Mouse (Mus musculus) CH12F3 (cell line): ENCODE data around the gene Musk.
"Not testable (repeated sequence)": the region's sequence is repeated elsewhere in the genome, so short reads cannot be mapped to it uniquely, and the experiment has no call there.

Experiments
- in situ Hi-C: fragments of 300-500 bp; cut with MboI; formaldehyde crosslinking; loops from 2 replicates; pipeline ENCODE4 v1.14.3; 2020; ENCODE audit warnings: low sequenced_read_pairs

Gene Musk

DNA sequence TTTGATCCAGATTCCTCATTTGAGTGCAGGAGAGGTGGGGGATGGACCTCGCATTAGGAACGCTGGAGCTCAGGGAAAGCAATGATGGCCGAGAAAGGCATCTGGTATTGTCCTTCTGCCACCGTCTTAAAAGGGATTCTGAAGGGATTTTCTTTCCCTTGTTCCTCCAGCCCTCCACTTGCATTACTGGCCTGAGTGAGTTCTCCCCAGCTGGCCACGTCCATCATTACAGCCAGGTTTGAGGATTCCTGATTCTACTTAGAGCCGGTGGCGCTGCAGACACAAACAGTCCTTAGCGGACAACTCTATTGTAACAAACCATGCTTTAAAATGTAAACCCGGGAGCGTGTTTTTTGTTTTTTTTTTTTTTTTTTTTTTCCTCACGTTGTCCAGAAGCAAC lies at the start of gene Musk:
Gene Musk (plus strand): TSS at position 274 of the 400 bp plus-strand sequence.
- in situ Hi-C loops: no loop called here

DNA sequence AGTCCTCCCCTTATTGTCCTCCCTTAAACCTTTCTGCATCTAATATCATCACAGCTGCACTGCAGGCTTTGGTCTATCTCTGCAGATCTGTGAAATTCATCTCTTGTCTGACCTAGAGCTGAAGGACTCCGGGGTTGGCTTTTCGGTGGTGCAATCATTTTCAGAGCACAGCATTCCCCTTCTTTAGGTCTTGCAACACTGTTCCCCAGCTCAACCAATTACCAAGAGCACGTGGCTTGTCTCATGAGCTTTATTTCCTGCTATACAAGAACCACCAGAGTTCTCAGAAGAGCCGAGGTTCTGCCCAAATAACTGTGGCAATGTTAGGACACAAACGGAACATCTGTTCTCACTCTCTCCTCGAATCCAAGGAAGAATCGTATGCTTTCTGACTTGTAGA lies 45.3 kb upstream of the Musk start:
- in situ Hi-C loops: no loop called here

DNA sequence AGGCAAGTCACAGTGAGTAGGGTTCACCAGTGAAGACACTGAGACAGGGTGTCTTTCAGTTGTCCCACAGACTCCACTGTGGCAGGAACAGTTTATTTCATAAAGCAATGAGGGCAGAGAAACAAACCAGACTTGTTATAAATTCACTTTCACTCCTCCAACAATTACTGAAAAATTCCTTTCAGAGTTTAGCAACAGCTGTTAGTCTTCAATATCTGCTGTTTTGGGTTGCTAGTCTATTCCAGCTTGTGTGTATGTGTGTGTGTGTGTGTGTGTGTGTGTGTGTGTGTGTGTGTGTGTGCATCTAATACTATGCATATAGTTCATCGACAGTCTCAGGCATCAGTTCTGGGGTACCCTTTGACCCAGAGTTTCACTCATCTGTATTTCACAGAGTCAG lies 40.2 kb upstream of the Musk start:
- in situ Hi-C loops: no loop called here

DNA sequence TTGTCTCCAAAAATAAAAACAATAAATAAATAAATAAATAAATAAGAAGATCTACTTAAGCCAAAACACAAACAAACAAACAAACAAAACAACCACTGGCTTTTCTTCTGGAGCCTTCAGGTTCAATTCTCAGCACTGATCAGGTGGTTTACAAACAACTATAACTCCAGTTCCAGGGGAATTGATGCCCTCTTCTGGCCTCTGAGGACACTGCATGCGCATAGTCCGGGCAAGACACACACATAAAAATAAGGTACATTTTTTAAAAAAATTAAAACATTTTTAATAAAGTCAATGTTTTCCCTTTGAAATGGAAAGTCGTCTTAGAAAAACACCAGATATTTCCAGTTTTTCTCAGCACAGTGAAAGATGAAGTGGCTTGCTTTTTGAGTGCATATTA lies 33.4 kb upstream of the Musk start:
- in situ Hi-C loops: no loop called here

DNA sequence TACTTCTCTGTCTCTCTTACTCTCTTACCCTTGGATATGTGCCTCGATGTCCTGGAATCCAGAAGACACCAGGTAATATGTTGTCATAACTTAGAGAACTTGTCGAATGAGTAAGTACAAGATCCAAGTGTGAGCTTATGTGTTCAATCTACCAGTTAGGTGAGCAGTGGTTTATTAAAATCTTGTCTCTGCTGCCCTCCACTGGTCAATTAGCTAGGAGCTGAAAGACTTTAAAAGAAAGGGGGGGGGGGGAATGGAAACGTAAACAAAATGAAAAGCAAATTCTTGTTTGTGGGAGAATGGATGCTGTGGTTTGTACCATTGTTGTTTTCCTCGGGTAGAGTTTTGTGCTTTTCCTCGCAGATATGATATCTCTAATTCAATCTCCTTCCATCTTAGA lies 32.4 kb upstream of the Musk start:
- in situ Hi-C loops: no loop called here

DNA sequence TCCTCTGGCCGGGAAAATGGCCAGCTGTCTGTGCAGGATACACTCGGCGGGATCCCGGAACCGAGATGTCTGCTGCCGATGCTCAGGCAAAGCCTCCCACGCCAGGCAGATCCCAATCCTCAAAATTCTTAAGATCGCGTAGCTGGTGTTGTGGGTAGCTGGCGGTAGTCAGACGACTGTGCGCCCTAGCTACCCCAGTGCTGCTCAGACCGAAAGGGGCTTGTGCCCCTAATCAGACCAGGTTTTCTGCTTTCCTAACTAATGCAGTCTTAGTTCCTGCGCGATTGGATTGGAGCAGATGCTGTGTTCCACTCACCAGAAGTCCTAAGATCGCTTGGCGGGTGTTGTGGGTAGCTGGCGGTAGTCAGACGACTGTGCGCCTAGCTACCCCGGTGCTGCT lies 25.0 kb upstream of the Musk start:
- in situ Hi-C loops: not testable (repeated sequence)

DNA sequence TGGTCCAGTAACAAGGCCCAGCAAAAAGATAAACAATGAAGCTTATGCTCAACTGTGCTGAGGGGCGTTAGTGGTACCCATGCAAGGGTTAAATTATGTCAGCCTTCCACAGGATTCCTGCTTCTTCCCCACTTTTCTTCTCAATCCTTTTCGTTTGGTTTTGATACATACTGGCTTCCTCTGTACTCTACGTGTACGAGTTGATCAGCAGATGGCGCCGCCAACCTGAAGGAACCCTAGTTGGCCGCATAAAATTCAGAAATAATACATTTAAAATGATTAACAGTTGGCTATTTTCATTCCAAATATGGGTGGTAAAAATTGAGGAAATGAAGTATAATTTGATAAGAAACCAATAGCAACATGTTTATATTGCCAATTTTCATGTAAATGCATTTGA lies 19.5 kb upstream of the Musk start:
- in situ Hi-C loops: no loop called here

DNA sequence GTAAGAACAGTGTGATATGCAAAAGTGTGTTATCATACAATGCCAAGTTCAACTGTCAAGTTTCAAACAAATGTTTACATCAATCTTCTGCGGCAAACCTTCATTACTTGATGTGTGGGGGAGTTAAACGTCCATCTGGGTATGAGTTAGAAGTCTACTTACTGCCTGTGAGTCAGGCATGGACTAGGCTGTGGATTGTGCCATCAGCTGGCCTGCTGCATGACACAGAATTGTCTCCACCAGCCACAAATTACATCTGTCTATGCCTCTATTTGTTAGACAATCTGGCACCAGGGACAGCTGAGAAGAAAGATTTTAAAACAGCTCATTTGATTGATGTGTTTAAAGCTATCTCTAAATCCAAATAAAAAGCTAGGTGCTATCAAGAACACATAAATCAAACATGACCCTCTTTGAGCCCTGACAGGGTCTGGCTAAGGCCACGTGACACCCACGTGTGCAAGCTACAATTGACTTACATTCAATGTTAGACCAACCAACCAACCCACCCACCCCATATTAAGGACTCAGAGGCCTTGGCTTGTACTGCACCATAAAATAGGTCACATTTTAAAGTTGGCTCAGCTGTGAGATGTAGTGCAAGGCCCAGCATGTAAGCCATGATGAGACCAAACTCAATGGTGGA lies 16.7 kb upstream of the Musk start:
- in situ Hi-C loops: no loop called here

DNA sequence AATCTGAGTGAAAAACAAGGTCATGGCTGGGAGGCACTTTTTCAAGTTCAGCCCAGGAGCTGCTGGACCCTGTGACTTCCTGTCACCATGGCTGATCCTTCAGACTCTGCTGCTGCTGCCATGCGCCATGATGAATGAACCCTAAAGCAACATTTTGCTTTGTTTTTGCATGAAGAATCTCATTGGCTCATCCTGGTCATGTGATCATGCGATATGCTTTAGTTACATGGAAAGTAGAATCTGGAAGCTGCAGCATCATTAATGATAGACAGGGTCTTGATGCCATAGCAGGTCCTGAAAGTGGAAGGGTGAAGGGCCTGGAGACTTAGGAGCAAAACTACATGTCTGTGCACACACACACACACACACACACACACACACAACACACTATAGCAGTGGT lies 15.8 kb upstream of the Musk start:
- in situ Hi-C loops: no loop called here

DNA sequence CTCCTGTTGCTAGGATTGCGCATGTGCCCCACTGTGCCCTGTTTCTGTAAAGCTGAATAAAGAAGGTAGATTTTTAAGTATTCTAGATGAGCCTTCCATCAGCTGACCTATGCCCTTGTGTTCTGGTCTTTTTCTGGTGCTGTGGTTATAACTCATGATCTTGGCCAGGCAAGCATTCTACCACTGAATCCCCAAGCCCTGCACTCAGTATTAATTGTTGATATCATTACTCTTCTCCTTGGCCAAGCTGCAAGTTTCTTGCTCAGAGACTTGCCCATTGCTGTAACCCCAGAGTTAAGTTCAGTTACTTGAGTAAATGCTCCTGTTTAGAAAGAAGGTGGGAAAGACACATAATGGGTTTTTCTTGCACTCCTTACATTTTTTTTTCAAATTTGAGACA lies 14.8 kb upstream of the Musk start:
- in situ Hi-C loops: no loop called here

DNA sequence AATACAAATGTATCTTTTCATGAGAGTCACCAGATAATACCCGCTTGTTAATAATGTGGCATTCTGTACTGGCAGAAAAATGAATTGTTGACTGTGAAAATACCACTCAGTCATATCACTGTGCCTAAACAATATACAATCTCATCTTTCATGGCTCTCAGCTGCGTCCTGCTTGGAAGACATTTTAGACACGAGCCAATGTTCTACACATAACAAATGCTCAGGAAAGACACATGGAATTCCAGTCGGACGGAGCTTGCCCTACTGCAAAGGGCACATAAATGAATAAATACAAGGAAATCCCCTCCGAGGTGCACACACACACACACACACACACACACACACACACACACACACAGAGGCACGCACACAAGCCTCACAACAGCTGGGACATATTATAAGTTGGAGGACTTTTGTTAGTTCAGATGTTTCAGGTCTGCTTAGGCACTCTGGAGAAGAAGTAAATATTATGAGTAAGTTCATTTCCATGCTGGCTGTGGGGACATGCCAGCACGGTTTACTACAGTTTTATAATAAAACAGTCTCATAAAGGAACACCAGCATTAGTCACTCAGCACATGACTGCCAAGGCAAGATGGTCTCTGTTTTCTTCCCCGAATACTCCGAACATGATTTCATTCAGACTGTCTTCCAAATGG lies 14.1 kb upstream of the Musk start:
- in situ Hi-C loops: no loop called here

DNA sequence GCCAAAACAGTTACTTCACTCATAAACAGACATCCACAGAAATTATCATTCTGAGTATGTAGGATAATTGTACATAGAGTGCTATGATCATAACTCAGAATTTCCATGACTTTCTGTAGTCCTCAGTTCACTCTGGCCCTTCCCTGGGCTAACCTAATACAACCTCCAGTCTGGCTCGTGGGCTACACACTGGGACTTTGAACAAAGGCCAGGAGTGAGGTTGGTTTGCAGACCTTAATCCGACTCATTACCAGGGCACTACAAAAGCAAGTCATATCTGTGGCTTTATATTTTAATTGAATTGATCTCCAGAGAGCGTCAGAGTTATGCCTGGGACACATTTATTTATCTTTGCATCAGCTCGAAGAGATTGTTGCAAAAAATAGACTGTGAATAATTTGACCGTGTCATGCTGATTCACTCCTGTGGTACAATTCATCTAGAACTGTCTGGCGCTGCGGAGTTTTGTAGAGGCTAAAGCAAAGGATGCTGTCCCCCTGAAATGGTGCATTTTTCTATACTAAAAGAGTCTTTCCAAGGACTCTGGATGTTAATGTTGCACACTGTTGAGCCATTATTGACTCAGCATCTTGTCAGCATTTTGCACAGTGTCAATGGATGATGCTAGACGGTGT lies 10.4 kb upstream of the Musk start:
- in situ Hi-C loops: no loop called here

DNA sequence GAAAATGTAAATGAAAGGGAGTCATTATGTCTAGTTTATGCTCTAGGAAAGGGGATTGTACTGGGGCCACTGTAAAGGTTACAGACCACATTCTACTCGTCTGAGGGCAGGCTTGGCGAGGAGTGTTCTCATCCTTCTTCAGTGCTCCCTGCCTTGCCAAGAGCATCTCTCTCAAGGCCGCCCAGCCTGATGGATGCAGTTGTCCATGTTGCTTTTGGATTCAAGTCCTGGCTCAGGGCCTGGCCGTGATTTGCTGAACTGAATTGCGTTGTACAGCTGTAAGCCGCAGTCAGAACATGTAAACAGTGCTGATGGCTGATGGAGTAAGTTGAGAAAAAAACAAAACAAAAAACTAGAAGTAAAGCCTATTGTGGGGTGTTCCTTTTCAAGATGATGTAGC lies 7.4 kb upstream of the Musk start:
- in situ Hi-C loops: no loop called here

DNA sequence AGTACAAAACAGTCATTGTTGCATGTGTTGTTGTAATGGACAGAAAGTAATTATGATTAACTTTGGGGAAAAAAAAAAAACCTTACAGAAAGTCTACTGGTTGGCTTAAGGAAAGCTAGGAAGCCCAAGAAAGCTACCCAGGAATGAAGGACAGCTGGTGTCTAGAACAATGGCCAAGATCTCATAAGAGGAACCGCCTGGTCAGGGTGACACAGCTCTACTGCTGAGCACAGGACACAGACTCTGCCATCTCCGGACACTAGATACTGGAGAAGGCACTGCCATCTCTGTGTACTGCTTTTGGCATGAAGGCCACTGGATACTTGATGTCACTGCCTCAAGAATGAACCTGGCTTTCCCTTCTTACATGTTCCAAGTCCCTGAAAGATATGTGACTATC lies 5.6 kb upstream of the Musk start:
- in situ Hi-C loops: no loop called here

DNA sequence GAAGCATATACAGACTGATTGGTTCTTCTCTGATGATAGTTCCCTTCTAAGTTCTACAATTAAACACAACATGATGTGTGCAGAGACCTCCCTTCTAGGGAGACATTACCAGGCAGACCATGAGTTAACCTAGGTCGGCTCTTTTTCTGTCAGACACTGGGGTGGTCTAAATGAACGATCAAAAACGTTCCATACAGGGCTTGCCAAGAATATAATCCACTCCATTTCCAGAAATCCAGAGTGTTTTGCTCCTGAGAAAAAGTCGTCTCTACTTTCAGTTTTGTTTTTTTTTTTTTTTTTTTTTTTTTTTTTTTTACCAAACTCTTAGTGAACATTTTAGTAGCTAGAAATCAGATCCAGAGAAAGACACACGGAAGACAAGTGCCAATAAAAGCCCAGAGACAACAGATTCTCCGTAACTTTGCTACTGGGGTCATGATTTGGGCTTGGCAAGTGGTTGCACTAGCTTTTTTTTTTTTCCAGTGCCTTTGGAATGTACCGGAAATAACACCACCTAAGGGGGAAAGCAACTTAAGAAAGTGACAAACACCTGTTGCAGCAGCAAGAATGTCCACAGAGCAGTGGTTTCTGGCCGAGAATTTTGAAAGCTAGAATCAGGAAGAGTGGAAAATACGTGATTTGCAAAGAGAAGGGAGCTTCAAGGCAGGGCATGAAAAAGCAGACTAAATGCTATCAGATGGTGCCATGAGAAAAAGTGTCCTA lies 769 bp downstream of the Musk start:
- in situ Hi-C loops: no loop called here

DNA sequence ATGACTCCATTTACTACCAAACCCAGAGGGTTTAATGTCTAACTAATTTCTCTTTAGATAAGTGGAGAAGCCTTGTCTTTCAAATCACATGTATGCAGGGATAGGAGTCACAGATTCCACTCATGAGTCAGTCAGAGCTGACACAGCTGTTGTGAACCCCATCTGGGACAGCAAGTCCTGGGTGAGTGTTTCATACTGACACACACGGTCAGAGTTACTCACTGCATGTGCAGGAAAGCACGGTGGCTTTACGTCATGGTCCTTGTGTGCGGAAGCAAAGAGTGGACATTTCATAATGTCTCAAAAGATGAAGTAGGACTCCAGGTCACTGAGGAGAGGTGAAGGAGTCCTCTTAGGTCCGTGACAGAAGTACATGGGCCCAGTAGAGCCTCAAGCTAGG lies 3.0 kb downstream of the Musk start:
- in situ Hi-C loops: no loop called here

DNA sequence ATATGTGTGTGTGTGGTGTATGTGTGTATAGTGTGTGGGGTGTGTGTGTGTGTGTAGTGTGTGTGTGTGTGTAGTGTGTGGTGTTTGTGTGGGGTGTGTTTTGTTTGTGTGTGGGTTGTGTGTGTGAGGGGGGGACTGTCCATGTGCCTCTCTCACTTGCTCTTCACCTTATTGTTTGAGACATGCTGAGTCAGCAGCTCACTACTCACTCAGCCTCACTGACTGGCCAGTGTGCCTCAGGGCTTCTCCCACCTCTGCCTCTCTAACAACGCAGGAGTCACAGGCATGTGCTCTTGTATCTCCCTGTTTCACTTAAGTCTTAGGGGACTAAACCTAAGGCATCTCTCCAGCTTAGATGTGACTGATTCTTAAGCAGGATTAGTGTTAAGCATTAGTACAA lies 6.1 kb downstream of the Musk start:
- in situ Hi-C loops: no loop called here

DNA sequence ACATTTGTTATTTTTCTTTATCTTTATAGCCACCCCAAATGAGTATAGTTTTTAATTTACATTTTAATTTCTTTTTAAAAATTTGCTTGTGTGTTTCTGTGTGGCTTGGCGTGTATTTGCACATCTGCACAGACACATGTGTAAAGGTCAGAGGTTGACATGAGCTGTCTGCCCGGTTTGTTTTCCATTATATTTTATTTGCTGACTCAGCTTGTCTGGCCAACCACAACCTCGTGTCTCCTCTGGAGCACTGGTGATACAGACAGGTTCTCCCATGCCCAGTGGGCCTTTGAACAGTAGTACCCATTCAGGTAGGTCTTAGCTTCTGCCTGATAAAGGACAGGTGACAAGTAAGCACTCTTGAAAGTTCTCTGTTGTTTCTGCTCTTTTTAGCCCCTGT lies 7.3 kb downstream of the Musk start:
- in situ Hi-C loops: no loop called here

DNA sequence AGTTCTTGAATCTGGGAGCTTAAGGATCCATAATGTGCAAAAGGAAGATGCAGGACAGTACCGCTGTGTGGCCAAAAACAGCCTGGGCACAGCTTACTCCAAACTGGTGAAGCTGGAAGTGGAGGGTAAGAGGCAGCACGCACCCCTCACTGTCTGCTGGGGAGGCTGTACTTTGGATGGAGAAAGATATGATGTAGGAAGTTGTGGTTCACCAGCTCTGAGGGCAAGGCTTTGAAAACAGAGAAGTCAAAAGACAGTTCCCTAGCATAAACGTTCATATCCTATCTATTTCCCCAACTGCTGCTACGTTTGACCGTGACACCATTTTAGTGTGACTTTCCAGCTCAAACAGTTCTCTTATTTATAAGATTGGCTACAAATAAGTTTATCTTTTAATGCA lies 18.1 kb downstream of the Musk start:
- in situ Hi-C loops: no loop called here

DNA sequence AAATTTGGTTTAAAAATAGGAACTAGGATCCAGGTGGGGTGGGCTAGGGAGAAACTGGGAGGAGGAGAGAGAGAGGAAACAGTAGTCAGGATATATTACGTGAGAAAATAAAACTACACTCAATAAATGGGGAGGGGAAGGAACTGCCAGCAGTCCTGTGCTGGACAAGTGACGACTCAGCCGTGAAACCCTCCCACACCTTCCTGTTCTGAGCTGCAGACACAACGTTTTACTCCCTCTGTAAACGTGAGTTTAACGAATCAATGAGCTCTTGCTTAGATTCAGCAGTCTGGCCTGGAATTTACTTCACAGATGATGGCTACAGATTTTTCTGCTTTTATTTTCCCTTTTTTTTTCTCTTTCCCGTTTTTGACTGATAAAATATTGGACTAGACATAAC lies 18.8 kb downstream of the Musk start:
- in situ Hi-C loops: no loop called here

DNA sequence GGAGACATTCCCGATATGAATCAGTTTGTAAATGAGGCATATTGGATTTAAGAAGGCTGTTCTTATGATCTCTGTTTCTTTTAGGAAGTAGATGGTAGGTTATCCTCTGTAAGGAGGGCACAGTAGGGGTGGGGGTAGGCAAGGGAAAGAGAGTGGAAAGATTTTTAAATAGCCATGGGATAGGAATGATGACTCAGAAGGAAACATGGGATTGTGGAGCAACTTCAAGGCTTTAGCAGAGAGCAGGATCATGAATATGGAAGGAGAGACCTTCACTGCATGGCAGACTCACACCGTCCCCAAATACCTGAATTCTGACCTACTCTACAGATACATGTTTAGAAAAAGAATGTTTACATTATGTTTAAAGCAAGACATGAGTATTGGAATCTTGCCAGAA lies 21.7 kb downstream of the Musk start:
- in situ Hi-C loops: no loop called here

DNA sequence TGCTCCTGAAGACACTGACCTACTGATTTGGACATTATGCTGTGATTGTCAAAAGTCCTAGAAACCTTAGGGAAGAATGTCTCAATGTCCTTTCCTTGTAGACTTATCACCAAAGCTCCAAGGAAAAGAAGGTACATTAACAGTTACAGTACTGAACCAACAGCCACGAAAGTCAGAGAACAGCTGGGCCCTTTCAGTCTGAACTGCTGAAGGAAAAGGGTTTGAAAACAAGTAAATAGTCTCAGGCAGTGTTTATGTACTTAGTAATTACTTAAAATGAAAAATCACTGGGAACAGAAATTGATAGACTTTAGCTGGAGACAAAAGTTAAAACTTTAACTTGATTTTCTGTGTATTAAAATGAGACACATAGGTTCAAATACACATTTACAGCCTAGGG lies 27.6 kb downstream of the Musk start:
- in situ Hi-C loops: no loop called here
